Mouse (Mus musculus) hindbrain, embryonic 12.5 days (tissue): ENCODE results near the gene Cadm1. TPM values are rescaled to one million over a fixed set of nuclear protein-coding genes. Genes with fewer than 3 reads are reported as not detected.

Source experiments
- ATAC-seq: fragments of 200-750 bp; cut with Nextera tagmentation; 2 replicates; pipeline ENCODE4 v1.8.0; 2017; ENCODE audit warnings: moderate TSS enrichment; ENCODE audit not compliant: low FRiP score
- H3K27ac ChIP-seq: fragments of 300-500 bp; sonication (generic); 2 replicates; pipeline ENCODE4 v1.5.1; 2016; ENCODE audit warnings: mild to moderate bottlenecking
- H3K27me3 ChIP-seq: fragments of 300-500 bp; sonication (generic); 2 replicates; pipeline ENCODE4 v1.6.1; 2016; ENCODE audit warnings: mild to moderate bottlenecking
- H3K36me3 ChIP-seq: fragments of 300-500 bp; sonication (generic); 2 replicates; pipeline ENCODE4 v1.6.1; 2016; ENCODE audit warnings: mild to moderate bottlenecking
- H3K4me1 ChIP-seq: fragments of 300-500 bp; sonication (generic); 2 replicates; pipeline ENCODE4 v1.6.1; 2016
- H3K4me2 ChIP-seq: fragments of 300-500 bp; sonication (generic); replicated peaks from 2 replicates; pipeline ENCODE4 v1.6.1; 2016; ENCODE audit warnings: mild to moderate bottlenecking
- H3K4me3 ChIP-seq: fragments of 300-500 bp; sonication (generic); 2 replicates; pipeline ENCODE4 v1.5.1; 2016; ENCODE audit warnings: mild to moderate bottlenecking
- H3K9ac ChIP-seq: fragments of 300-500 bp; sonication (generic); 2 replicates; pipeline ENCODE4 v1.6.1; 2016; ENCODE audit warnings: mild to moderate bottlenecking, moderate library complexity
- H3K9me3 ChIP-seq: fragments of 300-500 bp; sonication (generic); replicated peaks from 2 replicates; pipeline ENCODE4 v1.6.1; 2016; ENCODE audit warnings: mild to moderate bottlenecking
- WGBS: fragments of 180-500 bp; shearing (Covaris S2); methylation state at CpG from one replicate; pipeline ENCODE4 v1.1.7; 2016; 5-methylcytosine and 5-hydroxymethylcytosine counted together
- polyA plus RNA-seq: library from polyadenylated mRNA; unstranded; fragments of >200 nt; fragmentation: Nextera tagmentation; extraction: Ambion mirVana; gene quantifications from 2 replicates; pipeline ENCODE4 v1.2.1, GENCODE M21; 2016

Gene Cadm1
- polyA plus RNA-seq, 1 experiment from 2014 or later = 120 TPM

DNA sequence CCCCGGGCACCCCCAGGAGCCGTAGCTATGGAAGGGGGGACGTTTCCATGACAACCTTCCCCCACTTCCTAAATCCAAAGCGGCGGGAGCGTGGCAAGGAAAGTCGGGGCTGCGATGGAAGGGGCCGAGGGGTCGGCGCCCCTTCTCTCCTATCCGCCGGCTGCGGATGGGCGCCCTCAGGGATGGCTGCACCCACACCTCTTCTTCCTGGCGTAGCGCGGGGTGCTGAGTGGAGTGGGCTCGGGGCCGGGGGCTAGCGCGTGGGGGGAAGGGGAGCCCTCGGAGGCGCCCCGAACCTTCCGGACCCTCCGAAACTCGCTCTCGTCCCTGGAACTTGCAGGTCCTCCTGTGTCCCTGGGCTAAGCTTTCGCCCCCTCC is 560 bp downstream of the Cadm1 start:
- H3K27me3 ChIP-seq = no peaks in the 10 kb centered on the region
- peak overlapping the region; percentile 62 for H3K4me3 ChIP-seq
- H3K36me3 ChIP-seq = no peaks in the 10 kb centered on the region
- ATAC-seq = peak; percentile 62
- H3K4me1 ChIP-seq = peaks cover 28% of the 10 kb centered on the region
- no peaks in the 10 kb centered on the region for H3K9me3 ChIP-seq
- H3K4me2 ChIP-seq = peak overlapping the region; percentile 89
- H3K9ac ChIP-seq = peak overlapping the region; percentile 89
- H3K27ac ChIP-seq = peak overlapping the region; percentile 92
- WGBS = under 1% methylated on average over 27 of the region's 30 CpGs

GRCm38 (mm10) chr9:47530922-47531850 is 1.2 kb downstream of the Cadm1 start:
- peak overlapping the region; percentile 89 for H3K9ac ChIP-seq
- peak overlapping the region; percentile 92 for H3K27ac ChIP-seq
- H3K4me3 ChIP-seq = peak overlapping the region; percentile 62
- H3K4me1 ChIP-seq = peaks cover 28% of the 10 kb centered on the region
- peak overlapping the region; percentile 89 for H3K4me2 ChIP-seq
- WGBS = under 1% methylated on average over 103 of the region's 110 CpGs
- H3K9me3 ChIP-seq = no peaks in the 10 kb centered on the region
- peak; percentile 26 for ATAC-seq
- no peaks in the 10 kb centered on the region for H3K36me3 ChIP-seq
- H3K27me3 ChIP-seq = no peaks in the 10 kb centered on the region

- peak overlapping the region; percentile 89 for H3K9ac ChIP-seq
- peak overlapping the region; percentile 89 for H3K4me2 ChIP-seq
- H3K36me3 ChIP-seq = no peaks in the 10 kb centered on the region
- 0 out of 2 replicates have a peak overlapping the region, but pooled peaks have one; percentile 92 for H3K27ac ChIP-seq
- no peak for ATAC-seq
- H3K4me1 ChIP-seq = peaks cover 28% of the 10 kb centered on the region
- H3K9me3 ChIP-seq = no peaks in the 10 kb centered on the region
- 3% methylated on average over 20 of the region's 20 CpGs for WGBS
- H3K27me3 ChIP-seq = no peaks in the 10 kb centered on the region
- peak overlapping the region; percentile 62 for H3K4me3 ChIP-seq
These were observed 2.4 kb downstream of the Cadm1 start for GRCm38 (mm10) chr9:47532215-47532865.

- no peaks in the 10 kb centered on the region for H3K27me3 ChIP-seq
- H3K4me2 ChIP-seq = peak overlapping the region; percentile 89
- H3K27ac ChIP-seq = no peak overlapping the region
- peaks cover 7% of the 10 kb centered on the region; the same call in 1 of the 2 replicates for H3K36me3 ChIP-seq
- H3K4me3 ChIP-seq = peak overlapping the region; percentile 62
- no peaks in the 10 kb centered on the region for H3K9me3 ChIP-seq
- 10% methylated on average over 8 of the region's 8 CpGs for WGBS
- H3K9ac ChIP-seq = peak overlapping the region; percentile 5
- ATAC-seq = no peak
- H3K4me1 ChIP-seq = peaks cover 28% of the 10 kb centered on the region
These were observed 3.5 kb downstream of the Cadm1 start for GRCm38 (mm10) chr9:47533461-47533860.

DNA sequence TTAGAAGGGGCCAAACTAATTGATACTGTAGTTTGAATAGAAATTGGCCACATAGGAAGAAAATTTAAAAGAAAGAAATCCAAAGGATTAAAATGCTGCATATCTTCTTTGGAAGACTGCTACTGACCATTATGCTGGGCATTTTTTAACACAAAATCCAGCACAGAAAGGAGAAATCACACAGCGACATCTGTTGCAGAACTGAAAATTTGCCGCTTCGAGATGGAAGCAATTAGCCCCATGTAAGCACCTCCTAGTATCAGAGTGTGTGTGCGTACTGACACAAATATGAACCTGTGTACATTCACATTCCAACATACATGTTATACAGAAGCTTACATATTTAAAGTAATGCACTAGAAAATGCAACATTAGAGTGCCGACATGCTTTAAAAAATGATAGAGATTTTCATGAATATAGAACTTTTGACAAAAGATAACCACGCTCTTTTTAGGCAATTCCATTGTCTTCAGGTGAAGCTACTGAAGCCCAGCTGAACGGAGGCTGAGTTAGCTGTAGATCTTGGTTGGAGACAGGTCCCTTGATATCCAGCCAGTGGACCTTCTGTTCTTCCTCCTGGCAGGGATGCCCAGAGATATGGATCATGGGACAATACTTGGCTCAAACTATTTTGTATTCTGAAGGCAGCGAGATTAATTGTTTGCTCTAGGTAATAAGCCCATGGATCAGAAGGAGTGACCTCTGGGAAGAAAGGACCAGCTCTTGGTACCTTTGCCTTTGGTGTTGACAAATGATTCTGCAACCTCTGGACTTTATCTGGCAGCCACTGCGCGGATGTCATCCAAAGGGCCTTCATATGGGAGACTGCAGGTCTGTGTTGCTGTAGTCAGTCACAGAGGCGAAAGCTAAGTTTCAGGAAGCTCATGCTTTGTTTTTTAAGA is 4.9 kb downstream of the Cadm1 start:
- peaks cover 14% of the 10 kb centered on the region; the same call in 1 of the 2 replicates for H3K36me3 ChIP-seq
- ATAC-seq = no peak
- H3K4me3 ChIP-seq = no peak overlapping the region
- H3K9me3 ChIP-seq = no peaks in the 10 kb centered on the region
- 86% methylated on average over 11 of the region's 11 CpGs for WGBS
- H3K9ac ChIP-seq = no peak overlapping the region
- H3K4me1 ChIP-seq = peaks cover 27% of the 10 kb centered on the region
- H3K4me2 ChIP-seq = no peak overlapping the region
- no peaks in the 10 kb centered on the region for H3K27me3 ChIP-seq
- no peak overlapping the region for H3K27ac ChIP-seq

DNA sequence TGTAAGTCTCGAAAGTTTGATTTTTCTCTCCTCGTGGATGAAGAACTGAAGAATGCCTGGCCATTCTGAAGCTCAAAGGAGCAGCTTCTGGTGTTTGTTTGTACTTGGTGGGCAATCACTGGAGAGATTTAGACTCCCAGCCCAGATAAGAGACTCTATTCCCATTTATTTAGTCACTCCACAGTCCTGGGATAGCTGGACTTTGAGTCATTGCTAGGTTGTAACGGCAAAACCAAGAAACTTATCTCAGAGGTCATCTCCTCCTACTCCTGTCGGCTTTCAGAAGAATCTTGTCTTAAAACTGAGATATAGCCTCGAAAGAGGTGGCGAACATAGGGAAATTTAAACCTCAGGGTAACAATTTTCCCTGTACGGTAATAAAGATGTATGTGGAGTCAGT is 15.3 kb downstream of the Cadm1 start:
- H3K4me3 ChIP-seq = no peak overlapping the region
- no peak overlapping the region for H3K9ac ChIP-seq
- 0 out of 2 replicates have a peak, but pooled peaks cover 3% of the 10 kb centered on the region for H3K27me3 ChIP-seq
- no peak overlapping the region for H3K27ac ChIP-seq
- no peaks in the 10 kb centered on the region for H3K9me3 ChIP-seq
- H3K4me1 ChIP-seq = peaks cover 5% of the 10 kb centered on the region; the same call in 1 of the 2 replicates
- no peak overlapping the region for H3K4me2 ChIP-seq
- peaks cover 5% of the 10 kb centered on the region; the same call in 1 of the 2 replicates for H3K36me3 ChIP-seq
- 79% methylated on average over 7 of the region's 7 CpGs for WGBS
- no peak for ATAC-seq

DNA sequence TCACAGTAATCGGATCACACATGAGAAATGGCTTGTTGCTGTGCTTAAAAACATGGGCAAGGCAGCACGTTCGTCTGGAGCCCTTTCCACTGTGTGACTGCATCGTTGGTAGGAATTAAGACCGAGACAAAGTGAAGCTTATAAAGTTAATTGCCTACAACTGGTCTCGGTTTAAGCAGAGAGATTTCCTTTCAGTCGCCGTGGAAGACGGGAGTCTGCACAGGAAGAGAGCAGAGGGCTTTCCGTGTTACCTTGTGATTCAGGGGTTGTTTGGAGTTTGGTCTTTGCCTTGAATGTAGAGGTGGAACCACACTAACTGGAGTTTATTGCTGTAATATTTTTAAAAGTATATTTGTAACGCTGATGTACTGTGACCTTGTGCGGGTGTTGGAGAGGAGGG is 15.7 kb downstream of the Cadm1 start:
- peaks cover 5% of the 10 kb centered on the region; the same call in 1 of the 2 replicates for H3K4me1 ChIP-seq
- H3K4me3 ChIP-seq = no peak overlapping the region
- H3K27ac ChIP-seq = no peak overlapping the region
- H3K9me3 ChIP-seq = no peaks in the 10 kb centered on the region
- no peak overlapping the region for H3K9ac ChIP-seq
- no peak for ATAC-seq
- 0 out of 2 replicates have a peak, but pooled peaks cover 3% of the 10 kb centered on the region for H3K27me3 ChIP-seq
- H3K4me2 ChIP-seq = no peak overlapping the region
- peaks cover 5% of the 10 kb centered on the region; the same call in 1 of the 2 replicates for H3K36me3 ChIP-seq
- WGBS = 69% methylated on average over 12 of the region's 12 CpGs

DNA sequence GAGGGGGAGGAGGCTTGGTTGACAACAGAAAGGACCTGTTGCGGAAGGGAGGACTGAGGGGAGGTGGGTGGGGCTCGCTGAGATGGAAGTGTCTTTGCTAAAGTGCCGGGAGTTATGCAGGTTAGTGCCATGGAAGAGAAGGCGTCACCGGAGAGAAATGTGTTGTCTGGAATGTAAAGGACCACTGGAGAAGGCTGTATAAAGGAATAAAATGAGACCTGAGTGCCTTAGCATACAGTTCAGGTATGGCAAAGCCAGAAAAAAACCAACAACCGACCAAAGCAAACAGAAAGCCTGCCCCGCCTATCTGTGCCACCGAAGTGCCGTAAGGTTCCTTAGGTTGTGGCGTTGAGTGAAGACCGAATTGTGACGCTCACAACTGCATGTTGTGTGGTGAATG is 18.4 kb downstream of the Cadm1 start:
- Histone ChIP-seq H3K9me3 (no peaks in the 10 kb centered on the region), H3K4me3 (no peak overlapping the region), H3K27me3 (0 out of 2 replicates have a peak, but pooled peaks cover 3% of the 10 kb centered on the region), H3K4me1 (peaks cover 5% of the 10 kb centered on the region; the same call in 1 of the 2 replicates), H3K36me3 (peaks cover 5% of the 10 kb centered on the region; the same call in 1 of the 2 replicates), H3K4me2 (no peak overlapping the region), H3K9ac (no peak overlapping the region), H3K27ac (no peak overlapping the region)
- WGBS = 95% methylated on average over 12 of the region's 12 CpGs
- no peak for ATAC-seq

- H3K4me1 ChIP-seq = peaks cover 5% of the 10 kb centered on the region; the same call in 1 of the 2 replicates
- H3K4me3 ChIP-seq = no peak overlapping the region
- no peak overlapping the region for H3K4me2 ChIP-seq
- H3K9me3 ChIP-seq = no peaks in the 10 kb centered on the region
- ATAC-seq = no peak
- H3K9ac ChIP-seq = no peak overlapping the region
- peaks cover 3% of the 10 kb centered on the region; the same call in 1 of the 2 replicates for H3K36me3 ChIP-seq
- whole genome bisulfite sequencing = 96% methylated on average over 5 of the region's 5 CpGs
- no peak overlapping the region for H3K27ac ChIP-seq
- H3K27me3 ChIP-seq = 0 out of 2 replicates have a peak, but pooled peaks cover 3% of the 10 kb centered on the region
These were observed 18.9 kb downstream of the Cadm1 start for GRCm38 (mm10) chr9:47548916-47549315.

DNA sequence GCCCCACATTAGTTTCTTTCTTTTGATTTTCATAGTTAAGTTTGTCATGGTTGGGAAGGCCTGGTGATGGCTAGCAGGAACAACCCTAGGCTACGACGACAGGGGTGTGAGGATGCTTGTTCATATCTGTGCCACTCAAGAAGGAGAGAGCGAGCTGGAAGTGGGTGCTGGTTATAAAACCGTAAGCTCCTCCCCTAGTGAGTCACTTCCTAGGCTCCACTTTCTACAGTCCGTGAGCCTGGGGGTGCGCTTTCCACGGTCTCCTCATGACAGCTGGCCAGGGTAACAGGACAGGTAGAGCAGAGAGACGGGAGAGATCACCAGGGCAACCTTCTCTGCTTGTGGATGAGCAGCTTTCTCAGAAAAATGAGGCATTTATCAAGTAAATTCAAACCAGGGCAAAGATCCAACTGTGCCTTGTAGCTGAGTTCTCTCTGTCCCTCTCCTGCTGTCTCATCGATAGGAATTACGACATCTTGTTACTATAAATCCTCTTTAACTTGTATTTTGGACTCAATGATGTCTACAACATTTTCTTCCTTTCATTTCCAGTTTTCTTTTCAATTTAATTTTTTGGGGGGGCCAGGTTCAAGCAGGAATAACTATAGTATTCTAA is 23.1 kb downstream of the Cadm1 start:
- H3K9ac ChIP-seq = no peak overlapping the region
- H3K4me3 ChIP-seq = no peak overlapping the region
- no peaks in the 10 kb centered on the region for H3K36me3 ChIP-seq
- H3K9me3 ChIP-seq = no peaks in the 10 kb centered on the region
- no peaks in the 10 kb centered on the region for H3K27me3 ChIP-seq
- H3K4me1 ChIP-seq = peaks cover 4% of the 10 kb centered on the region
- WGBS = 90% methylated on average over 10 of the region's 10 CpGs
- ATAC-seq = no peak
- no peak overlapping the region for H3K27ac ChIP-seq
- no peak overlapping the region for H3K4me2 ChIP-seq

DNA sequence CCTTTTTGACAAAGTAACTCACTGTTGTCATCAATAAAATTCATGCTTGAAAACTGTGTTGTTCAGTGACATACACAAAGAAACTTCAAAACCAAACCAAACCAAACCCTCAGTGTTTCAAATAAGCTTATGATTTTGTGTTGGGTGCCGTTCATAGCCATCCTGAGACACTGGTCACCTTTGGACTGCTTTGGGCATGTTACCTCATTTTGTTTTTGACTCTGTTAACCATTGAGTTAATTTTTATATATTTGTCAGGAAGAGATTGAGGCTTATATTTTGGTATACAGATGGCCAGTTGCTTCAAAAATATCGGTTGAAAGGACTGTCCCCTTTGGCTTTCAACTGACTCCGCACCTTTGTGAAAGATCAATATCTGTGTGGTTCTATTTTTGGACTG is 30.8 kb downstream of the Cadm1 start:
- H3K36me3 ChIP-seq = no peaks in the 10 kb centered on the region
- no peak for ATAC-seq
- H3K9me3 ChIP-seq = no peaks in the 10 kb centered on the region
- H3K4me1 ChIP-seq = peaks cover 9% of the 10 kb centered on the region
- H3K9ac ChIP-seq = no peak overlapping the region
- no peak overlapping the region for H3K4me3 ChIP-seq
- no peaks in the 10 kb centered on the region for H3K27me3 ChIP-seq
- no peak overlapping the region for H3K4me2 ChIP-seq
- WGBS = 91% methylated on average over 3 of the region's 3 CpGs
- H3K27ac ChIP-seq = no peak overlapping the region
